Mouse (Mus musculus): ENCODE data around the gene Dkk1.

GRCm38 (mm10) chr19:30563876-30564275 lies 14.4 kb upstream of the Dkk1 start:
- TF ChIP-seq GATA1 (IDR thresholded peaks at IDR 0.05; ENCODE audit: borderline replicate concordance, low read length) (no peak), FLI1 (IDR thresholded peaks at IDR 0.05; ENCODE audit: low read length) (no peak)

Measured in megakaryocyte, embryonic 14.5 days (primary cell).